Mouse (Mus musculus) naive thymus-derived CD4-positive, alpha-beta T cell, adult 5 months (primary cell): ENCODE measurements around the gene Rnh1. TPM values are rescaled to one million over a fixed set of nuclear protein-coding genes. Genes with fewer than 3 reads are reported as not detected.

Experiments
- polyA plus RNA-seq: library from polyadenylated mRNA; unstranded; fragments of 100-300 nt; shearing (Covaris generic); gene quantifications from one replicate; pipeline ENCODE4 v1.2.1, GENCODE M21; 2017

Gene Rnh1
- 49.7 TPM for polyA plus RNA-seq

DNA sequence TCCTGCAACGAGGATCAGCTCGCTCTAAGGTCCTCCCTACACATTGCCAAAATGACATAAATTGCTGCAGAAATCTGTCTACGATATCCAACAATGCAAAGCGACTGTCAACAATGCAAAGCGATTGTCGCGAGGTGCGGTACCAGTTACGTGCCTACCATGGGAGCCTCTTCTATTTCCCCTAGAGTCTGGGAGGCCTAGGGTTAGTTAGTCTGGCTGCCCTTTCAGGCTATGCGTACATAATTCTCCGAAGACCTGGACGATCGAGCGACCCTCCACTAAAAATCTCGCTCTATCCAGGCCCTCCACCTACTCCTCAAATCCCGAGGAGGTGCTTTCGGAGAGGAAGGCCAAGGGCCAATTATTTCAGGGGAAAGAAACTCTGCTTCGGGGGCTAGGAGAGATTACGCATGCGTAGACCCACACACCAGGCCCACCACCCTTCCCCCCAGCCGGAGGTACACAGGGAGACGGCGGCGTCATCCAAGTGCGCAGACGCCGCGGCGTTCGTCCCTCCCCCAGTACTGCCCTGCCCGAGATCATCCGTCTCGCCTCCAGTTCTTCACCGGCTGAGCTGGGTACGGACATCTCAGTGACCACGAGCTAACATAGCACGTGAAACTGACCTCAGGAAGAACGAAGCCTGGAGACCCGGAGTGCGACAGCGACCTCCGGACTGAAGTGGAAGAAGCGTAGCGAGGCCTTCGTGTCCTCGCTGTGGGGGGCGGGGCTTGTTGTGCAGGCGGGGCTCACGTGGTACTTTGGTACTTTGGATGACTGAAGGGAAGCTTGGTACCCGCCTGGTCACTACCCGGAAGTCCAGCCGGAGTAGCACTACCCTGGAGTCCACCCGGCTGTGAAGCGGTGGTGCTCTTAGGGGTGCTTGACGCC is at the start of gene Rnh1:
Gene Rnh1 (minus strand): TSS at position 742 of the 891 bp plus-strand sequence.

GRCm38 (mm10) chr7:141215101-141215879 is 42.6 kb upstream of the Rnh1 start, which contains the start of gene Rassf7:
Gene Rassf7, plus strand, starts transcription at chr7:141215860.

DNA sequence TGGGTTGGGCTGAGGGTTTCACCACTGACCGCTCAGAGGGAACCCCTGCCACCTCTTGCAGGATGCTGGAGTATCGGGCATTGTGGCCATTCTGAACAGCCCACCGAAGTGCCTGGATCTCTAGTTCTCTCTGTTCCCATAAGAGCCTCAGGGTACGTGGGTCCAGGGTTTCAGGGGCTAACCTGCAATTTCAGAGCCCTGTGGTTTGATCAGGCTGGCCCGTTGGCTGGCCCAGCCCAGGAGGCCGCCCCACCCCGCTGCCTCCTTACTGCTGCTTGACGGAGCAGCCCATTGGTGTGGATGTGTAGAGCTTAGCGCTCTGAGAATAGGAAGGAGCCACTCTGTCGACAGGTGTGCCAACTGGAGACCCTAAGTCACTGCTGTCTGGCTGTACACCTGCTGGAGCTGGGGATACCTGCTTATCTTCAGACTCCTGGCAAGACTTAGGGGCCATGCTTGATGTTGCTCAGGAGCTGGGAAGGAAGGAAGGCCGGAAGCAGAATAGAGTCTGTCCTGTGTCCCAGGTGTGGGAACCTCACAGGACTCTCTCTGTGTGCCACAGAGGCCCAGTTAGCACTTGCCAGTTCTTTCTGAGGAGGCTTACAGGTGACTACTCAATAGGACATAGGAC is 41.1 kb upstream of the Rnh1 start, which contains the start of gene Lmntd2:
Gene Lmntd2 (minus strand): TSS at position 476 of the 631 bp plus-strand sequence.

DNA sequence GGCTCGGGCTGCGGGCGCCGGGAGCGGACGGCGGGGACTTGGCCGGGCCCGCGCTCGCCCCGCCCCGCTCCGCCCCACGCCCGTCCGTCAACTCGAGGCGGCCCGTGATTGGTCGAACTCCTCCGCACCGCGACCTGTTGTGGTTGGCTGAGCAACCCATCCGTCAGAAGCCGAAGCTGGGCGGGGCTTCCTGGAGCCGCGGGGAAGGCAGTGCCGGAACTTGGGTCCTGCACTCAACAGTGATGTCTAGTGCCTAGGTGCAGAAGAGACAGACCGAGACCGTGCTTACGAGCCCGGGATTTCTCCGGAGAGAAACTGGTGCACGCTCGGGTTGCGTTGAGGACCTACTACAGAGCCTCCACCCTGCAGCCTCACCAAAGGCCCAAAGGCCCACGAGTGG is 21.3 kb upstream of the Rnh1 start, which contains the start of the genes Hras and Lrrc56:
Gene Hras (minus strand): TSS at position 58 of the 400 bp plus-strand sequence.
Gene Lrrc56 (plus strand): TSS at position 210 of the 400 bp plus-strand sequence.

DNA sequence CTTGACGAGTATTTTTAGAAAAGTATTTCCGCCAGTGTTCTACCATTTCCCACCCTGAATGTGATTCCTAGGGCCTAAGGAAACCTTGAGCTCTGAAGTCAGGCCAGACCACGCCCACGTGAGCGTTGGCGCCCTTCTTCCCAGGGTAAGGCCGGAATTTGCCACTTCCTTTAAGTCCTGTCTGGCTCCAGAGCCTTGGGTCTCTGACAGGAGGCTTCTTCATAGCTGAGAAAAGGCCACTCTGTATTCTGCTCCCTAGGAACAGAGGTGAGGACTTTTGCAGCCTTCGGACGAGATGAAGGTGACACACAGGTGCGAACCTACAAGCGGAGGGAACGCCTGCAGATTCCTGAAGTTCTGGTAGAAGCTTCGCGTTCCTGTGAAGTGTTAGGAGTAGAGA is 50.4 kb downstream of the Rnh1 start, which contains the start of gene Ptdss2:
Gene Ptdss2 (plus strand): TSS at position 138 of the 400 bp plus-strand sequence.

DNA sequence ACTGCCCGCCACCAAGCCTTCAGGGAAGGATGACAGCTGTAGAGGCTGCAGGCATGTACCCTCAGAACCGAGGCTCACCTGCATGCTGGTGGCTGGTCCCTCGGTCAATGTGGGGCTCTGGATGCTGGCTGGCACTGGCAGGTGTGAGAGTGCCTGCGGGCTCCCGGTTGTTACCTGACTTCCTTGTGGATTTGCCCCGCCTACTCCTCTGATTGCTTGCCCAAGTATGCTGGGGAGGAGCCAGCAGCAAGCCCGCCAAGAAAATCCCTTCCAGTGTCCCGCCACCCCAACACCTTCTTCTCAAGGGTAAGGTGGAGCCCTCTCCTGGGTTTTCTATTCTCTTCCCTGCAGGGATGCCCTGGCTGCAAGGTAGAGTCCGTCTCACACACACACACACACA is 55.0 kb downstream of the Rnh1 start, which contains the start of gene Ano9:
Gene Ano9 (minus strand): TSS at position 171 of the 400 bp plus-strand sequence.

Other genes with a start within 250 kb of the Rnh1 start
- gene Pgghg, start 231.5 kb downstream of the Rnh1 start, polyA plus RNA-seq, result 11.9 TPM
- gene Ifitm5, start 222.6 kb downstream of the Rnh1 start, polyA plus RNA-seq, result not detected
- gene Gm45717, start 216.9 kb downstream of the Rnh1 start, polyA plus RNA-seq, result not detected
- not detected for gene Ifitm2, start 216.9 kb downstream of the Rnh1 start, polyA plus RNA-seq
- gene Ifitm1, start 205.6 kb downstream of the Rnh1 start, polyA plus RNA-seq, result not detected
- gene Ifitm3, start 162.1 kb downstream of the Rnh1 start, polyA plus RNA-seq, result not detected
- not detected for gene Ifitm6, start 154.9 kb downstream of the Rnh1 start, polyA plus RNA-seq
- not detected for gene Gm17387, start 143.7 kb downstream of the Rnh1 start, polyA plus RNA-seq
- 0.85 TPM for gene B4galnt4, start 111.8 kb downstream of the Rnh1 start, polyA plus RNA-seq
- gene Pkp3, start 94.6 kb downstream of the Rnh1 start, polyA plus RNA-seq, result 95.4 TPM
- 73.6 TPM for gene Sigirr, start 72.3 kb downstream of the Rnh1 start, polyA plus RNA-seq
- gene Ano9, start 55.1 kb downstream of the Rnh1 start, polyA plus RNA-seq, result not detected
- 8.6 TPM for gene Ptdss2, start 50.5 kb downstream of the Rnh1 start, polyA plus RNA-seq
- gene Hras, start 21.1 kb upstream of the Rnh1 start, polyA plus RNA-seq, result 25.1 TPM
- 2.3 TPM for gene Lrrc56, start 21.3 kb upstream of the Rnh1 start, polyA plus RNA-seq
- gene Lmntd2, start 41.2 kb upstream of the Rnh1 start, polyA plus RNA-seq, result 6.6 TPM
- 10.0 TPM for gene Rassf7, start 43.0 kb upstream of the Rnh1 start, polyA plus RNA-seq
- gene Phrf1, start 55.9 kb upstream of the Rnh1 start, polyA plus RNA-seq, result 112 TPM
- gene Irf7, start 93.6 kb upstream of the Rnh1 start, polyA plus RNA-seq, result 103 TPM
- not detected for gene Cdhr5, start 103.9 kb upstream of the Rnh1 start, polyA plus RNA-seq
- not detected for gene Sct, start 106.3 kb upstream of the Rnh1 start, polyA plus RNA-seq
- not detected for gene Drd4, start 119.1 kb upstream of the Rnh1 start, polyA plus RNA-seq
- 75.5 TPM for gene Deaf1, start 154.8 kb upstream of the Rnh1 start, polyA plus RNA-seq
- gene Tmem80, start 154.9 kb upstream of the Rnh1 start, polyA plus RNA-seq, result 29.6 TPM
- gene Eps8l2, start 166.0 kb upstream of the Rnh1 start, polyA plus RNA-seq, result not detected
- 215 TPM for gene Taldo1, start 219.3 kb upstream of the Rnh1 start, polyA plus RNA-seq
- 31.3 TPM for gene Gatd1, start 241.3 kb upstream of the Rnh1 start, polyA plus RNA-seq